Mouse (Mus musculus) lung, adult 2 months (tissue): Measurements from ENCODE around the gene Brd2.

ENCODE experiments used
- CTCF ChIP-seq: fragments of 200-500 bp; IDR thresholded peaks from 2 replicates; pipeline ENCODE4 v1.5.1; 2011; ENCODE audit warnings: mild to moderate bottlenecking, low read length, control low read depth; ENCODE audit not compliant: insufficient read depth
- POLR2A ChIP-seq: fragments of 200-500 bp; IDR thresholded peaks from 2 replicates; pipeline ENCODE4 v1.6.1; 2011; ENCODE audit warnings: low read depth, mild to moderate bottlenecking, control low read depth, low read length, borderline replicate concordance; ENCODE audit errors: extremely low read depth

DNA sequence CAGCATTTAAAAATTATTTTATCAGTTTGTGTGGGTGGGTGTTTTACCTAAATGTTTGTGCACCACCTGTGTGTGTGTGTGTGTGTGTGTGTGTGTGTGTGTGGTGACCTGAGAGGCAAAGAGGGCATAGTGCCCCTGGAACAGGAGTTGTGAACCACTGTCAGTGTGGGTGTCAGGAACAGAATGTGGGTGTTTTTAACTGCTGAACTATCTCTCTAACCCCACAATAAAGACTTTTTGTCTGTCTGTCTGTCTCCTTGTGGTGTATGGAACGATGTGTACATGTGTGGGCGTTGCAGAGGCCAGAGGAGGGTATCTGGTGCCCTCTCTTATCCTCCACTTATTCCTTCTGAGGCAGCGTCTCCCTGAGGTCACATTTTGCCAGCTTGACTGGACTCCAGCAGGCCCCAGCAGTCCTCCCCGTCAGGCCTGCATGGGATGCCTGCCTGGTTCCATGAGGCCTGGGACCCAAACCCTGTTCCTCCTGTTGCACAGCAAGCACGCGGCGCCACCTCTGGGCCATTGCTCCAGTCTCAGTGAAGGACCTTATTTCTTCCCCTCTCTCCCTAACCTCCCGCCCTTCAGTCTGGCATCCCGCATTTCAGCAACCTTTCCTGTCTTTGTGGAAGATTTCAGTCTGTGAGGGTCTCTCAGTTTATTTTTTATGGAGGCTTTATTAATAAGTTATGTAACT lies 41.9 kb upstream of the Brd2 start:
- no peak for TF ChIP-seq POLR2A
- TF ChIP-seq CTCF, result peak; percentile 35; the same call in 1 of the 2 replicates
